Mouse (Mus musculus) left cerebral cortex, postnatal 4 days (tissue): ENCODE data around the gene Ppp1r7. TPM values are rescaled to one million over a fixed set of nuclear protein-coding genes. Genes with fewer than 3 reads are reported as not detected.
A peak's percentile ranks its signal among the peaks of the same experiment; 100 is the strongest.
"Not testable (repeated sequence)": the region's sequence is repeated elsewhere in the genome, so short reads cannot be mapped to it uniquely, and the experiment has no call there.

Source experiments
- DNase-seq: peaks from one replicate; pipeline ENCODE4 v3.0.0-alpha.2; 2022
- intact Hi-C: fragments of 180-260 bp; cut with DNase I; formaldehyde crosslinking; loops from one replicate; pipeline ENCODE4 v1.15.1; 2025
- total RNA-seq, 2 experiments: library from RNA; stranded (reverse); gene quantifications; 2 replicates each; pipeline ENCODE4 v1.2.3; 2021

Gene Ppp1r7
- 10 to 100 TPM; 66.8 to 68.1 TPM for total RNA-seq

- intact Hi-C loops = loop anchor here (10.0 kb wide), 1 partner anchor 168 kb away; no protein-coding TSS in a partner anchor
- DNase-seq = peak; percentile 96
Observed at GRCm38 (mm10) chr1:93342648-93343503, at the start of gene Ppp1r7, which contains the start of gene Pask. Gene Ppp1r7, plus strand, starts transcription at chr1:93342854. Gene Pask, minus strand, starts transcription at chr1:93343482.

- intact Hi-C loops, DNase-seq: not testable (repeated sequence)
Observed at GRCm38 (mm10) chr1:93294491-93294890, 48.2 kb upstream of the Ppp1r7 start.

GRCm38 (mm10) chr1:93299791-93300190 is 42.9 kb upstream of the Ppp1r7 start:
- no peak for DNase-seq
- intact Hi-C loops = loop anchor here (10.0 kb wide), 1 partner anchor 125 kb away; no protein-coding TSS in a partner anchor

GRCm38 (mm10) chr1:93300578-93300977 is 42.1 kb upstream of the Ppp1r7 start:
- no peak for DNase-seq
- intact Hi-C loops = loop anchor here (10.0 kb wide), 1 partner anchor 126 kb away; no protein-coding TSS in a partner anchor

- intact Hi-C loops = loop anchor here (10.0 kb wide), 1 partner anchor 131 kb away; no protein-coding TSS in a partner anchor
- DNase-seq = peak; percentile 83
Observed at GRCm38 (mm10) chr1:93305581-93306337, 36.9 kb upstream of the Ppp1r7 start, which contains the start of gene Mterf4. Gene Mterf4, minus strand, starts transcription at chr1:93305915.

GRCm38 (mm10) chr1:93323973-93324372 is 18.7 kb upstream of the Ppp1r7 start:
- intact Hi-C loops = no loop called here
- no peak for DNase-seq

GRCm38 (mm10) chr1:93326446-93326845 is 16.2 kb upstream of the Ppp1r7 start:
- intact Hi-C loops = no loop called here
- no peak for DNase-seq

GRCm38 (mm10) chr1:93334621-93335020 is 8.0 kb upstream of the Ppp1r7 start:
- intact Hi-C loops = no loop called here
- no peak for DNase-seq

- peak; percentile 96 for DNase-seq
- intact Hi-C loops = loop anchor here (10.0 kb wide), 1 partner anchor 169 kb away; no protein-coding TSS in a partner anchor
Observed at GRCm38 (mm10) chr1:93343504-93344047, 922 bp downstream of the Ppp1r7 start.

- no peak for DNase-seq
- intact Hi-C loops = loop anchor here (10.0 kb wide), 1 partner anchor 172 kb away; no protein-coding TSS in a partner anchor
Observed at GRCm38 (mm10) chr1:93347176-93347575, 4.5 kb downstream of the Ppp1r7 start.

- intact Hi-C loops = loop anchor here (10.0 kb wide), 2 partner anchors 155 to 175 kb away; no protein-coding TSS in a partner anchor
- no peak for DNase-seq
Observed at GRCm38 (mm10) chr1:93349701-93350100, 7.0 kb downstream of the Ppp1r7 start.

GRCm38 (mm10) chr1:93352724-93353123 is 10.1 kb downstream of the Ppp1r7 start:
- intact Hi-C loops = loop anchor here (2.0 to 10.0 kb wide), 2 partner anchors 22 to 152 kb away; no protein-coding TSS in a partner anchor
- DNase-seq = no peak

GRCm38 (mm10) chr1:93362661-93363060 is 20.0 kb downstream of the Ppp1r7 start:
- DNase-seq = no peak
- intact Hi-C loops = no loop called here

- DNase-seq = no peak
- intact Hi-C loops = no loop called here
Observed at GRCm38 (mm10) chr1:93365641-93366040, 23.0 kb downstream of the Ppp1r7 start.

- intact Hi-C loops = no loop called here
- no peak for DNase-seq
Observed at GRCm38 (mm10) chr1:93373665-93374064, 31.0 kb downstream of the Ppp1r7 start, which contains the start of gene Ano7. Gene Ano7, plus strand, starts transcription at chr1:93373930.

- intact Hi-C loops = no loop called here
Observed at GRCm38 (mm10) chr1:93377307-93377706, 34.7 kb downstream of the Ppp1r7 start.

GRCm38 (mm10) chr1:93379117-93379516 is 36.5 kb downstream of the Ppp1r7 start:
- intact Hi-C loops = no loop called here
- DNase-seq = no peak

More at GRCm38 (mm10) chr1:93377307-93377706, 34.7 kb downstream of the Ppp1r7 start:
- DNase-seq = no peak

GRCm38 (mm10) chr1:93387198-93387597 is 44.5 kb downstream of the Ppp1r7 start:
- DNase-seq = no peak
- intact Hi-C loops = no loop called here

GRCm38 (mm10) chr1:93388906-93389305 is 46.3 kb downstream of the Ppp1r7 start:
- intact Hi-C loops = no loop called here

More at GRCm38 (mm10) chr1:93388906-93389305, 46.3 kb downstream of the Ppp1r7 start:
- no peak for DNase-seq
